Mouse (Mus musculus) testis, postnatal 14 days (tissue): ENCODE results near the gene Creg2.
"Not testable (repeated sequence)": the region's sequence is repeated elsewhere in the genome, so short reads cannot be mapped to it uniquely, and the experiment has no call there.

Experiments used
- DNase-seq: peaks from one replicate; pipeline ENCODE4 v3.0.0; 2021; ENCODE audit warnings: low spot score

Creg2 gene

DNA sequence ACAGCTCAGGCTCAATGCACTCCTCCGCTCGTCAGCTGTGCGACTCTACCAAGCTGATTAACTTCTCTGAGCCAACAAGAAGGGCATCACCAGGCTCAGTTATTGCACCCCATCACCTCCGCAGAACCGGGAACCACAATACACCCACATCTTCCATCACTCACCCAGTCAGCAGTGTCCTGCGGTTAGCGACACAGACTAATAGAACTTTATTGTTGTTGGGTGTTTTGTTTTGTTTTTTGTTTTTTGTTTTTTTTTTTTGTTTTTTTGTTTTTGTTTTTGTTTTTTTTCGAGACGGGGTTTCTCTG lies at the start of gene Creg2:
Gene Creg2, minus strand, starts transcription at position 234 of the 308 bp plus-strand sequence.
- DNase-seq = no peak

DNA sequence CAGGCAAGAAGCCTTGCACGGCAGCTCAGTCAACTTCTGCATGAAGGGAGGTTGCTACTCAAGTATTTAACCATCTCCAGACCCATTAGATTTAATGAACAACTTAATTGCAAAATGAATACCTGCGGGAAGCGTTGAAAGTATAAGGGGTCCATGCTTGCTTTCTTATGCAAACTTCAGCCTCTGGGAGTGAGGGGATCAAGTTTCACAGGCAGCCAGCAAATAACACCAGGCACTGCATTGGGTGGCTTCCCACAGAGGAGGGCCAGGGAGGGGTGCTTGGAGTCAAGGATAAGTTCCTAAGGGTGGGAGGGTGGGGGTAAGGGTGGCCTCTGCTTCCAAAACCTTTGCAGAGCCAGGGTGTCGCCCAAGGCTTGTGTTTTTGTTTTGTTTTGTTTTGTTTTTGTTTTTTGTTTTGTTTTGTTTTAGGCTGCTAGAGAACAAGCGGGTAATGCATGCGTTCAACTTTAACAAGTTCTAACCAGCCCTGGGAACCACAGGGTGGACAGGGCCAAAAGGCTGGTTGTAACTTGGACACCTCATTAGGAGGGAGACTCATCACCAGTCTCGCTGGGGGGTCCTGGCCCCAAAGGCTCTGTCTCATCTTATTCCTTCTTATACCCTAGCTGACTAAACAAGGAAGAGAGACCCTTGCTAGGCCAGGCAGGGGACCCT lies 49.5 kb upstream of the Creg2 start:
- no peak for DNase-seq

DNA sequence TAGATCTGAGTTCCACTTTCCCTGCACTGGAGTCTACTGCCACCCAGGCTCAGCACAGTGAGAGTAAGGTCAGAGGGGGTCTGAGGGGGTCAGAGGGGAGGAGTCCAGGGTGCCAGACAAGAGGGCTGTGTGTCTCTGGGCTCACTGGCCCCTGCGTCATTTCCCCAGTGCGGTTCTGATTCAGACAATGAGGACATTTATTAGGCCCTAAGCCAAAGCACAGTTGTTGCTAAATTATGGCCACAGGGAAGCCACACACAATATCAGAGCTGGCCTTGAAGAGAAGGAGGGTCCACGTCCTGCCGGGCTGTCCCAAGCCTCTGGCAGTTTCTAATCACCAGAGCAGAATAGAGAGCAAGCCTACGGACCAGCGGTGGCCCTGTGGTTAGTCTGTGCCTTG lies 47.2 kb upstream of the Creg2 start:
- no peak for DNase-seq

DNA sequence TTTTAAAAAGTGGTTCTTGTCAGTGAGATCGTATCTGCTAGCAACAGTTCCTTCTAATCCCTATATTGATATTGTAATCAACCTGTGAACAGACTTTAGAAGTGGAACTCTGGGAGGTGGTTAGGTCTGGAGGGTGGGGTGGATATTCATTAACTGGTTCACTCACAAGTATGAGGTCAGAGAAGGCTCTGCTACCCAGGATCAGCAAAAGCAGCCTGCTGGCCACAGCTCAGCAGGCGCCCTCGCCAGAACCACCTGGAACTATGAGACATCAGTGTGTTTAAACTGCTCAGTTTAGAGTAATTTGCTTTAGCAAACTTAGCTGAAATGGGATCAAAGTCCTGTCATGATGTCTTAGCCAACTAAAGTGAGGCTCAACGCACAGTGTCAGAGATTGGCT lies 43.9 kb upstream of the Creg2 start:
- DNase-seq = no peak

DNA sequence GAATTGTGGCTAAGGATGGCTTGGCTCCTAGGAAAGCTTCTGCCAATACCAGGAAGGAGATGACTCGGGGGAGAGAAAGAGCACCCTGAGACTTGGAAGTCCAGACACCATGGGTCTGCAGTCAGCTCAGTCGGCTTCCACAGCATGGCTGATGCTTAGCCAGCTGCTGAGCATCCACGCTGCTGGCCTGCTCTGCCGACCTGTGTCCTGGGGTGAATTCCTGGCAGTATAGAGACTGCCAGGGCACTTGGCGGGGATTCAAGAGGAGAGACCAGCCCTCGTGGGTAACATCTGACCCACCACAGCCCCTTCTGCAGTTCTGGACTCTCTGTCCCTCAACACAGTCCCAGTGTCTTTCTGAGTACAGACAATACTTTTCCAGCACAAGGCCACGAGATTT lies 43.5 kb upstream of the Creg2 start:
- DNase-seq = no peak

DNA sequence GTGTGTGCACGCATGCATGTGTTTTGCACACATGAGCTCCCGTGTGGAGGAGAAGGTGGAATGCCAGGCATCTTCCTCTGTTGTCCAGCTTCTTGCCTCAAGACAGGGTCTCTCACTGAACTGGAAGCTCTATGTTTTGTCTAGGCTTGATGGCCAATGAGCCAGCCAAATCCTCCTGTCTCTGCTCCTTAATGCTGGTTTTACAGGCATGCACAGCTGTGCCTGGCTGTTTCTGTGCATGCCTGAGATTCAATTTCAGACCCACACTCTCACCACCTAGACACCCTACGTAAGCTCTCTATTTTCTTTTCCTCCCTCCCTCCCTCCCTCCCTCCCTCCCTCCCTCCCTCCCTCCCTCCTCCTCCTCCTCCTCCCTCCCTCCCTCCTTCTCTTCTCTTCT lies 40.7 kb upstream of the Creg2 start:
- DNase-seq = no peak

DNA sequence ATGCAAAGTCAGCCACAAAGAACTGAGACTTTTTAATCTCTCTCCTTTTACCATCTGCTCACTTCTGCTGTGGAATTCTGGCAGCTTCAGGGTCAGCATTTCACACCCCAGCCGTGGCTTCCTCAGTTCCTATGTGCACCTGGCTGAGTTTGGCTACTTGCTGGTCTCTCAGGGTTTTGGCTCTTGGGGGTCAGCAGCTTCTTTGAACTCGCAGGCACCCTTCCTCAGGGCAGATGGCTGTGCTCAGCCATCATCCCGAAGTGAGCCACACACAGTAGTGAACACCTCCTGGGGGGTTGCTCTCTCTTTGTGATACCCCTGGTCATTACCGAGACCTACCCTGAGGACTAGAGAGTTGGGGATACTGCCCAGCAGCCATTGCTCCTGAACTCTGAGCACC lies 39.8 kb upstream of the Creg2 start:
- DNase-seq = no peak

DNA sequence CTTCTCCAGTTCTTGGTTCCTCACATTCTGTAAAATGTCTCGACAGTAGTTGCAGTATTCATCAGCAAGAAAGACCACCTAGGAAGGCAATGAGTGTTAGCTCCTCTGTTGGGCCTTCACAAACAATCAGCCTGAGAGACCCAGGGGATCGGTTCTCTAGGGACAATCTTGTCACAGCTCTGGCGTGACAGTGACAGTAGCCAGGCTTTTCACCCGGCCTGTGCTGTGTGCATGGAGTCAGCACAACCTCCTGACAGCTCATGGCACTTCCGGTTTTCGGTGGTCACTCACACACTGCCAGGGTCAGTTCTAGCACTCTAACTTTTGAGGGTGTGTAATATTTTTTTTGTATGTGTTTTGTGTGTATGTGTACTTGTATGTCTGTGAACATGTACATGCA lies 37.3 kb upstream of the Creg2 start:
- no peak for DNase-seq

DNA sequence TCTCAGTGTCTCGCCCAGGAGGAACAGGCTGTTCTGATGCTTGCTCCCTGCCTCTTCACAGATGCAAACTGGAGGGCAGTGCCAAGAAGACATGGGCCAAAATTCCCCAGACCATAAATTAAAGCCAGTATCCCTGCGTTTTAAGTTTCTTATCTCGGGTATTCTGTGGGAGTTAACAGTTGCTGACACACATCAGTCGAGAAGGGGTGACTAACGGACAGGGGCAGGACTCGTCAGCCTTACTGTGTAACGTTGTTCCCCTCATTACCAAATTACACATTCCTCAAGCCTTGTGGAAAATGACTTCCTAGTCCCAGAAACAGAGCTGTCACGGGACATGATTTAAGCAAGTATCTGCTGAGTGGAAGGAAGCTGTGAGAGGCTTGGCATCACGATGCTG lies 36.0 kb upstream of the Creg2 start:
- DNase-seq = no peak

DNA sequence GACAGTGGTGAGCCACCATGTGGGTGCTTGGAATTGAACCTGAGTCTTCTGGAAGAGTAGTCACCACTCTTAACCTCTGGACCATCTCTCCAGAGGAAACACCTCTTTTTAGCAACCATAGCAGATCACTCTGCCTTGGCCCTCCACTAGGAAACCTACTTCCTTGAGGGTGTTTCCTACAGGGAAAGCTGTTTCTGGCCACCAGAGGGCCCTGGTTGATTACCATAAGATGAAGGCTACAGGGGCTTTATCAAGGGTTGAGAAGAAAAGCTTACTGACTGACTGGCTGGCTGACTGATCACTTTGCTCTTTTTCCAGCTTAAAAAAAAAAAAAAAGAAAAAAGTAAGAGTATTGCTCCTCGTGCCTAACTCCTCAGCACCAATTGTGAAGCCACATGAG lies 34.6 kb upstream of the Creg2 start:
- DNase-seq = peak; percentile 53

DNA sequence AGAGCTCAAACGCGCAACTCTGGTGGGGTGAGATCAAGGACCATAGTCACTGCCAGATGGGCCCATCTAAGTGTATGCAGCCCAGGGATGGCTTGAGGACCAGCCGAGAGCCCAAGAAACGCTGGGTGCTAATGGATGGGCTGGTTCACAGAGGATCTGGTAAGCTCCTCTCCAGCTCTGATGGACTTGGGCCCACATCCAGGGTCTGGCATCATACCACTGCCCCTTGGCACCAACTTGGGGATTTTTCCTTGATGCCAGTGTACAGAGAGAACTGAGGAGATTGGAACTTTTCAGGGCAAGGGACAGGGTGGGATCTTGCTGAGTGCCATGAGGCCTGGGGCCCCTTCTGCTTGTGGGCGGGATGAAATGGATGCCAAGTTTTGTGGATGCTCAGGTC lies 30.4 kb upstream of the Creg2 start:
- DNase-seq = no peak

DNA sequence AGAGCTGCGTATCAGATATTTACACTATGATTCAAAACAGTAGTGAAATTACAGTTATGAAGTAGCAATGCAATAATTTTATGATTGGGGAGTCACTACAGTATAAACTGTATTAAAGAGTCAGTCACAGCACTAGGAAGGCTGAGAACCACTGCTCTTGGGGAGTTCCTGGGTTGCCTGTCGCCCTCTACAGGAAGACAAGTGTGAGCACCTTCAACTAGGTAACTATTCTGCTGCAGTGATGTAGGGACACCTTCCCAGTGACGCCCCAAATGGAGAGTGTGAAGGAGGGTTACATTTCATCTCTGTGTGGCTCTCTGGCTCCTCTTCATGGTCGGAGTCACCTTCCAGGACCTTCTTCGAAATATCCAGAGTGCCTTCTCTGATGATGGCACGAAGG lies 29.3 kb upstream of the Creg2 start:
- no peak for DNase-seq

DNA sequence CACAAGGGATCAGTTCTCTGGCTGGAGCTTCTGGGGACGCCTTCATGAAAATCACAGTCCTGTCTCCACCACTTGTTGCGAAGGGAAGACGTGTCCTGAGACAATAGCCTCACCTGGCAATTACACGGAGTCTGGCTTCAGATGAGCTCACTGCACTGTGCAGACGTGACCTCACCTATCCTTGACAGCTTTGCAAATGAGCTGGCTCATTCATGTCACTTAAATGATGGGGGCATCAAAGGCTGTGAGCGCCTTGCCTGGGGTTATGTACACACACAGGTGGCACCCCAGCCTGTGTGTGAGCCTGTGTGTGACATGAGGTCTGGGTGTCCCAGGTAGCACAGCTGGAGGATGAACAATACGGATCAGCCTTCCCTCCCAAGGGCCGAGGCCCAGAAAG lies 27.6 kb upstream of the Creg2 start:
- no peak for DNase-seq

DNA sequence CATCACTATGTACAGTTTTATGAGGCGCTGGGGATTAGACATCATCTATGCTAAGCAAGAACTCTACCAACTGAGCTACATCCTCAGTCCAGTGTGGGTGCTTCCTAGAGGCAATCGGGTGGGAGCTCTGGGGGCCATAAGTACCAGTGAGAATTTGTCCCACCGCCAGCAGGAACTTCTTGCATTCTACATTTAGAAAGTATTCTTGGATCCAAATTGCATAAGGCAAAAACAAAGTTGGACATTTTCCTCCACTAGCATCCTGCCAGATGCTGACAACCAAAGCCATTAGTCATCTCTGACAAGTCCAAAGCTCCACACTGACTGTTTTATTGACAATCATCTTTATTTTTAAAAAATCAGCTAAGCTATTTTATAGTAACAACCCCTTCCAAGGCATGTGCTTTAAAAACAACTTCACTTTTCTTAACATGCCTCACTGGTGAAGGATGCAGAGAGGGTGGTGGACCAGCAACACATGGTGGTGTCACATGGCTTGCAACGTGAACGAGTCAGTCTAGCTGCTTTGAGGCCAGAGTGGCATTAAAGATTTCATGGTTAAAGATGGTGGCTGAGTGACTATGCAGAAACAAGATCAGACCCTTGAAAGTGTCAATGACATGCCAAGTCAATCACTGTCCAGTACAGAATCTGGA lies 25.1 kb upstream of the Creg2 start:
- no peak for DNase-seq

DNA sequence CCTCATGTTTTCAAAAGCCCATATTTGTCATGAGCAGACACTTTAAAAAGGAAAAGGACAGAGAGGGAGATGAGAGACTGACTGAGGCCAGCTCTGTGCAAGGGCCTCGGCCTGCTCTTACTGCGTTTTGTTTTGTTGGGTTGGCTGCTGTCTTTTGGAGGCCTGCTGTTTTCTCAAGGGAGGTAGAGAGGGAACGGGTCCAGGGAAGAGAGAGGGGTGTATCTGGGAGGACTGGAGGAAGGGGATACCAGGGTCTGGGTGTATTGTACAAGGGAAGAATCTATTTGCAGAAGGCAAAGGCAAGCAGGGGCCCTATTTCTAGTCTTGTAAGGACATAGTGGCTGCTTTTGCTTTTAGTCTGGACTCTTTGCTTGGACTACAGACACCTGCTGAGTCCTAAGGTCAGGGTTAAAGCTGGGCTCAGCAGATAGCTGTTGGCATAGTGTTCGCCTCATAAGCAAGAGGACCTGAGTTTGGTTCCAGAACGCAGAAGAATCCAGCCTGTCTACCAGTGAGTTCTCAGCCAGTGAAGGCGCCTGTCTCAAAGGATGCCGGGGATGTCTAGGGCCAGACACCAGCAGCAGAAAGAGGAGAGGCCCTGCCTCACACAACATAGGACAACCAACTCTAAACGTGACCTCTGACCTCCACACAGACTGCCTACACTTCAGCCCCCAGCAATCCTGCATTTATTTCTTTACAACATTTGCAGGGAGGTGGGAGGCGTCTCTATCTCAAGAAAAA lies 21.3 kb upstream of the Creg2 start:
- no peak for DNase-seq

DNA sequence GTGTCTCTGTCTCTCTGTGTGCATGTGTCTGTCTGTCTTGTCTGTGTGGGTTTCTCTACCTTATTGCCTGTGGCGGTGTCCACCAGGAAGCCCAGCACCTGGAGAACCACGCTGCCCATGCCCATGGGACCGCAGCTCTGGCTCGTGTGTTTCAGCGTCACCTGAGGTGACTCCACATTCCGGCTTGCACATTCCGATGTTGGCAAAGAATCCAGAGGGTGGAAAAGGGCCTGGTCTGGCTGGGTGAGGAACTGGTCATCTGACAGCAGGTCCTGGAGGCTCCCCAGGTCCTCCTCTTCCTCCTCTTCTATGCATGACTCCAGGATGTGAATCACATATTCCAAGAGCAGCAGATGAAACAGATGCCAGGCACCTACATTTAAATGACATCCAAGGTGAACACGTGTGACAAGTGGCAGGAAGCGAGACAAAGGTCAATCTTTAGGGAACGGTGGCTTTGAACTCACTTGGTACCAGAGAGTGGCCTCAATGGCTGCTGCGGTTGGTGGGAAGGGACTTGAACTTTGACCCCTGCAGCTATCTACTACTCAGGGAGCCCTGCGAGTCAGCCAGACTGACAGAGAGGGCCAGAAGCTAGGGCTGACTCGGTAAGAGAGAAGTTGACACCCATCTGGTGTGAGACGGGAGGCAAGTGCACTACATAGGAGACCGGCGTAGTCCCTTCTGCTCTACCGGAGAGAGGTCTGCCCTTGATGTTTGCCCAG lies 19.1 kb upstream of the Creg2 start:
- no peak for DNase-seq

DNA sequence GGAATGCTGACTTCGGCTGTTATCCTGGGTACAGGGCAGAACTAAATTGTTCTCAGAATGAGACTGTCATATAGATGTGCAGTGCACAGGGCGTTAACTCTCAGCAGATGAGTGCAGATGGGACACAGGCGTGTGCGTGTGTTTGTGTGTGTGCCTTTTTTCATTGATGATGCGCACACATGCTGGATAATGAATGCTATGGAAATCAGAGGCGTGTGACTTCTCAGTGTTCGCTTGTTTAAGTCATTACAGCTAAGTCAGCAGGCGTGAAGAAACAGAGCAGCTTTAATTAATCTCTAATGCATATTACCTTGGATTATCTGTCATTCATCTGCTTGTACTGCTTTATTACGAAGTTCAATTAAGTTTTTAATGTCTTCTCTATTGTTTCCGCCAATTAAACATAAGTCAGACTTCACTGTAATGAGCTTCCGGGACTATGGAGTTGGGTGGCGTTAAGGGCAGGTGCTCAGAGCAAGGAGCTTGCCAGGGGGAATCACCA lies 15.5 kb upstream of the Creg2 start:
- no peak for DNase-seq

DNA sequence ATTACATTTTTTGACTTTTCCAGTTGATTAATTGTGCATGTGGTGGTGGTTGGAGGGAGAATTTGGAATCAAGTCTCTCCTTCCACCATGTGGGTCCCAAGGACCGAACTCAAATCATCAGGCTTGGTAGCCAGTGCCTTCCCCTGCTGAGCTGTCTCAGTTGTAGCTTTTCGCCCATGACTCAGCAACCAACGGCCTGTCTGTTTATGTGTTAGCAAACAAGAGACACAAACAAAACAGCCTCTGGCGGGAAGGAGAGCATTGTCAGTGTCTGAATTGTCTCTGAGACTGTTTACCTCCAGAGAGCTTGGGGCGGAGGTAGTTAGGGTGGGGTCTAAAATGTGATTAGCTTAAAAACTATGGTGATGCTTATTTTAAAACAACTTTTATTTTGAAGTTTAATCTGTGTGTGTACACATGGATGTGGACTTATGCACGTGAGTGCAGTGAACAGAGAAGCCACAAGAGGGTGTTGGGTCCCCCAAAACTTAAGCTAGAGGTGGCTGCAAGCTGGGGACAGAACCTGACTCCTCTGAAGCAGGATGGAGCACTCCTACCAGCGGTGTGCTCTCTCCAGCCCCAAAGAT lies 12.9 kb upstream of the Creg2 start:
- DNase-seq = no peak

DNA sequence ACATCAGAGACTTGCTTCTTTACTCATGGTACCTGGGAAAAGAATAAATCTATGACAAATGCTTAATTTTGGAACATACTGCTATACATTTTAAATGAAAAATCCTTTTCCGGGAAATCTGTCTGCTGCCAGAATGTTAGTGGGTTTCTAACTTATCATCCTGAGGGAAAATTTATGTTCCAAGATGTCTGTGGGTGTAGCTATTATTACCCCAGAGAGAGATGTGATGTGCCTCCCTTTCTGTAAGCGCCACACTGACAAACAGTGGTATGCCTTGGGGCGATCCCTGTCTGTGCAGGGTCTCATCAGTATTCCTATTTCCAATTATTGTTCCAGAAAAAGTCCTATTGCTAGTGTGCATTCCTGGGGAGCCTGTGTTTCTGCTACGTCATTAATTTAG lies 11.8 kb upstream of the Creg2 start:
- DNase-seq = no peak

DNA sequence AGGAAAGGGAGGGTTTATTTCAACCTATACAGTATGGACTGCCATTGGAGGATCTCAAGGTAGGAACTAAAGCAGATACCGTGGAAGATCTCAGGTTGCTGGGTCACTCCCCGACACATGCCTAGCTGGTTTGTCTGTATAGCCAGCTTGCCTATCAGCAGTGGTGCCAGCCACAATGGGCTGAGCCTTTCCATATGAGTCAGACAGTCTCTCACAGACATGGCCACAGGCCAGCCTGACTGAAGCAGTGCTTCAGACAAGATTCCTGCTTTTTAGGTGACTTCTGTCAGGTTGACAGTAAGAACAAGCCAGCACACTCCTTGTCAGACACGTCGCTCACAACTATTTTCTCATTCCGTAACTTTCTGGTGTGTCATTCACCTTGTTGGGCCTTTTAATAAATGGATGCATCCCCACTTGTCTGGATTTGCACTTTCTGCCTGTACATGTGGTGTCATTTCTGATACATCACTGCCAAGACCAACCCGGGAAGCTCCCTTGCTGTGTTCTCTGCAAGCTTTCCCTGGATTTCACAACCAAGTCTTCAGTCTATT lies 5.8 kb upstream of the Creg2 start:
- no peak for DNase-seq

DNA sequence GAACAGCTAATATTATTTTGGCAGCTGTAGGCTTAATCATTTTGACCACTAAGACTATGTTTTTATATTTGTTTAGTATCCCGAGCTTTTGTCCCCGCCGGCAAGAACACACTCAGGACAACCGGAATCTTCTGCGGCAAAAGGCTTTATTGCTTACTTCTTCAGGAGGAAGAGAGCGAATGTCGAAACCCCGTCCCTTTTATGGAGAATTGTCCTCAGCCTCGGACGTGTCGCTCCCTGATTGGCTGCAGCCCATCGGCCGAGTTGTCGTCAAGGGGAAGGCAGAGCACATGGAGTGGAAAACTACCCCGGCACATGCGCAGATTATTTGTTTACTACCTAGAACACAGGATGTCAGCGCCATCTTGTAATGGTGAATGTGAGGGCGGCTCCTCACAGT lies 3.6 kb upstream of the Creg2 start:
- not testable (repeated sequence) for DNase-seq

DNA sequence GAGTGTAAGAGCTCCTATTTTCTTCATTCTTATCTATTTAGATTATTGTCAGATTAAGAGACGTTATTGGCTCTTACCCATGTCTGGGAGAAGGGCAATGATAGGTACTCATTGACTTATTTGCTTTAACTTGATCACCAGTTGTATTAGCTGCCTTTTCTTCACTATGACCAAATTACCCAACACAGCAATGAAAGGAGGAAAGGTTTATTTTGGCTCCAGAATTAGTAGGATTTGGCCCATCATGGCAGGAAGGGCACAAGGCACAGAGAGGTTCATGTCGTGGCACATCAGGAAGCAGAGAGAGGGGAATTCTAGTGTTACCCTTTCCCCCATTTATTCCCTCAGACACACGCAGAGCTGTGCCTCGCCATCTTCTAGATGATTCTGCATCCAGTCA lies 1.8 kb upstream of the Creg2 start:
- no peak for DNase-seq
